In genomic region chr10:19849771-19850365, GRCm38 (mm10) we compare ENCODE assay signal across 9 mouse cellular contexts. TPM values are rescaled to one million over a fixed set of nuclear protein-coding genes. Genes with fewer than 3 reads are reported as not detected.
DNase-seq lines count a peak whose midpoint lies in the region; ATAC-seq lines count a peak whose summit lies in the region.
"Had no signal": no experiment of that assay in that cellular context is flagged by ENCODE, and none has a peak within 500 bp of the region (broad histone marks: within the 10 kb centered on the region; RNA-seq: fewer than 3 reads in every experiment).

No protein-coding gene starts in this region.

- H3K4me3 ChIP-seq in embryonic facial prominence, embryonic 10.5 days: peak overlapping the region; percentile 72
- H3K4me3 ChIP-seq in hindbrain, embryonic 15.5 days: peak overlapping the region; percentile 59
- peak overlapping the region; percentile 56 for H3K4me3 ChIP-seq in midbrain, embryonic 15.5 days

- peak; percentile 40; the same call in 1 of the 2 replicates for ATAC-seq in hindbrain, embryonic 15.5 days (ENCODE audit: low FRiP score, low read depth)
- ATAC-seq in midbrain, embryonic 15.5 days (replicated peaks): peak; percentile 65

- WGBS in embryonic facial prominence, embryonic 10.5 days: under 1% methylated on average over 32 of the region's 32 CpGs
- WGBS in hindbrain, embryonic 15.5 days: under 1% methylated on average over 32 of the region's 32 CpGs
- WGBS in midbrain, embryonic 15.5 days: under 1% methylated on average over 31 of the region's 32 CpGs

- DNase-seq in cerebellum, postnatal 25 days: peak; percentile 7 to 15
- DNase-seq in cerebellum, postnatal 36 days: no peak
- DNase-seq in B cell, adult 2 months: peak; percentile 31 to 37
- DNase-seq in embryonic facial prominence, embryonic 10.5 days (ENCODE audit: low spot score): peak; percentile 64
- DNase-seq in layer of hippocampus, postnatal 14 days (ENCODE audit: low spot score in 2 of 2): no peak
- no peak for DNase-seq in urinary bladder, postnatal 4 days (ENCODE audit: low spot score in 2 of 2)

- peak overlapping the region; percentile 49 for H3K9ac ChIP-seq in hindbrain, embryonic 15.5 days
- H3K9ac ChIP-seq in midbrain, embryonic 15.5 days: peak overlapping the region; percentile 28; the same call in 1 of the 2 replicates

- H3K27me3 ChIP-seq in embryonic facial prominence, embryonic 10.5 days (replicated peaks; ENCODE audit: low read depth, poor library complexity, severe bottlenecking): peaks cover 93% of the 10 kb centered on the region
- peaks cover 44% of the 10 kb centered on the region for H3K27me3 ChIP-seq in hindbrain, embryonic 15.5 days
- H3K27me3 ChIP-seq in midbrain, embryonic 15.5 days (replicated peaks): peaks cover 62% of the 10 kb centered on the region

- H3K4me1 ChIP-seq in embryonic facial prominence, embryonic 10.5 days: peaks cover 34% of the 10 kb centered on the region
- peaks cover 38% of the 10 kb centered on the region for H3K4me1 ChIP-seq in hindbrain, embryonic 15.5 days (replicated peaks)
- H3K4me1 ChIP-seq in midbrain, embryonic 15.5 days: peaks cover 36% of the 10 kb centered on the region

- H3K36me3 ChIP-seq in embryonic facial prominence, embryonic 10.5 days (replicated peaks): no peaks in the 10 kb centered on the region
- H3K36me3 ChIP-seq in hindbrain, embryonic 15.5 days: no peaks in the 10 kb centered on the region
- H3K36me3 ChIP-seq in midbrain, embryonic 15.5 days (replicated peaks): no peaks in the 10 kb centered on the region
- H3K36me3 ChIP-seq: G1E had no signal

- no peaks in the 10 kb centered on the region for H3K9me3 ChIP-seq in embryonic facial prominence, embryonic 10.5 days
- H3K9me3 ChIP-seq in hindbrain, embryonic 15.5 days: no peaks in the 10 kb centered on the region
- H3K9me3 ChIP-seq in midbrain, embryonic 15.5 days: no peaks in the 10 kb centered on the region

- peak overlapping the region; percentile 100 for H3K4me2 ChIP-seq in hindbrain, embryonic 15.5 days
- peak overlapping the region; percentile 99 for H3K4me2 ChIP-seq in midbrain, embryonic 15.5 days

- no peak overlapping the region; the same call in 1 of the 2 replicates for H3K27ac ChIP-seq in embryonic facial prominence, embryonic 10.5 days (replicated peaks)
- no peak overlapping the region for H3K27ac ChIP-seq in hindbrain, embryonic 15.5 days (replicated peaks)
- H3K27ac ChIP-seq in midbrain, embryonic 15.5 days: no peak overlapping the region

RNA-seq across cellular contexts. Expression of gene Slc35d3, which starts 1.4 kb away (rescaled TPM):
- polyA plus RNA-seq in embryonic facial prominence, embryonic 10.5 days (2016; fragmentation: Nextera tagmentation; extraction: Ambion mirVana): 0.39 and 0.71 TPM in 2 replicates
- polyA plus RNA-seq in hindbrain, embryonic 15.5 days (2015; fragmentation: Nextera tagmentation; extraction: Ambion mirVana): 2.8 and 3.4 TPM in 2 replicates
- polyA plus RNA-seq in midbrain, embryonic 15.5 days (2015; fragmentation: Nextera tagmentation; extraction: Ambion mirVana): 2.2 TPM in 2 replicates
- under 1 TPM; 0.55 to 0.81 TPM for total RNA-seq in layer of hippocampus, postnatal 14 days (2021)
- polyA plus RNA-seq: G1E had no signal

RNA-seq across cellular contexts. Expression of gene Pex7, which starts 57.6 kb away (rescaled TPM):
- polyA plus RNA-seq in embryonic facial prominence, embryonic 10.5 days (2016; fragmentation: Nextera tagmentation; extraction: Ambion mirVana): 22.6 and 24.8 TPM in 2 replicates
- polyA plus RNA-seq in hindbrain, embryonic 15.5 days (2015; fragmentation: Nextera tagmentation; extraction: Ambion mirVana): 28.9 and 30.1 TPM in 2 replicates
- polyA plus RNA-seq in midbrain, embryonic 15.5 days (2015; fragmentation: Nextera tagmentation; extraction: Ambion mirVana): 26.8 and 27.4 TPM in 2 replicates
- 10 to 100 TPM; 25.7 to 28.6 TPM for total RNA-seq in layer of hippocampus, postnatal 14 days (2021)

Comparison
In these comparisons a context has a peak if more than half of its experiments do, and no peak if none do; other contexts are left out.
1. DNase-seq: peak in cerebellum, postnatal 25 days (2 of 2), B cell, adult 2 months (2 of 2) and embryonic facial prominence, embryonic 10.5 days (single experiment); none in cerebellum, postnatal 36 days (0 of 2), layer of hippocampus, postnatal 14 days (0 of 2) and urinary bladder, postnatal 4 days (0 of 2).
2. Peak in every context shown above with its lines, with median percentiles within 50 percentile points of each other: H3K4me3 ChIP-seq.